Mouse (Mus musculus) kidney, adult 9 months (tissue): ENCODE results near the gene Slc25a22.
"Not testable (repeated sequence)": the region's sequence is repeated elsewhere in the genome, so short reads cannot be mapped to it uniquely, and the experiment has no call there.

Experiments
- DNase-seq: peaks from one replicate; pipeline ENCODE4 v3.0.0; 2022

Gene Slc25a22

GRCm38 (mm10) chr7:141457236-141457635 lies 19.5 kb upstream of the Slc25a22 start:
- no peak for DNase-seq

DNA sequence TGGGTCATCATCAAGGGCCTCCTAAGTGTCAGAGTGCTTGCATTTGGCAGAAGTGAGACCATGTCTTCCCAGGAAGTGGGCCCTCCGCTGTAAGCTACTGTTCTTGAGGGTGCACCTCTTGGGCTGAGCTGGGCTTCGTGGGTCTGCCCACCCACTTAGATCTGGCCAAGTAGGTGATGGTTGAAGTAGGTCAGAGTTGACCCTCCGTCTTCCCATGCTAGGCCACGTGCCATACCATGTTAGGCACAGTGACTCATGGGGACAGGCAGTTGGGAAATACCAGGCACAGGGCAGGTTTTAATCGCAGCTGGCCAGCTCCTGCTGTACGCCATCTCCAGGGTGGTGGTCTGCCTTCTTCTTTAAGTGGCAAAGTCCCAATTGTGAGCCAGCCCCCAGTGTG lies 19.0 kb upstream of the Slc25a22 start:
- DNase-seq, result no peak

GRCm38 (mm10) chr7:141455610-141456314 lies 18.1 kb upstream of the Slc25a22 start:
- peak; percentile 95 for DNase-seq

- peak; percentile 96 for DNase-seq
Observed at GRCm38 (mm10) chr7:141454967-141455551, 17.4 kb upstream of the Slc25a22 start, which contains the start of gene Pnpla2. Pnpla2 (plus strand) TSS chr7:141455198.

GRCm38 (mm10) chr7:141453636-141454035 lies 15.9 kb upstream of the Slc25a22 start:
- no peak for DNase-seq

DNA sequence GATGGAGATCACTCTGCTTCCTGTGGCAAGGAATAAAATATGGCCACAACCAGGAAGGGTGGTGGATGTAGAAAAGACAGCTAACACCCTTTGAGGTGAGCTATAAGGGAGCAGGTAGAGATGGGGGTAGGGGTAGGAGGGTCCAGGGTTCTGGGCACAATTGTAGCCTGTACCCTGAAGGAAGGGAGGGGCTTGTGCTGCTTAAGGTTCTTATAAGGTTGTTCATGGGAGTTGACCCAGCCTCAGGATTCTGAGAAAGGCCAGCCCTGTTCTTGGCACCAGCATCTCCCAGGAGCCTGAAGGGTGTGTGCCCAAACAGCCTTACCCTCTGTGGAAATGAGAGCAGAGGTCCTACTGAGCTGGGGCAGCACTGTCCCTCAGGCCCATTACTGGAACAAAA lies 14.2 kb upstream of the Slc25a22 start:
- DNase-seq, result no peak

GRCm38 (mm10) chr7:141447110-141447991 lies 9.7 kb upstream of the Slc25a22 start, which contains the start of gene Rplp2:
Rplp2 (plus strand) TSS chr7:141447370.
- DNase-seq, result peak; percentile 96

DNA sequence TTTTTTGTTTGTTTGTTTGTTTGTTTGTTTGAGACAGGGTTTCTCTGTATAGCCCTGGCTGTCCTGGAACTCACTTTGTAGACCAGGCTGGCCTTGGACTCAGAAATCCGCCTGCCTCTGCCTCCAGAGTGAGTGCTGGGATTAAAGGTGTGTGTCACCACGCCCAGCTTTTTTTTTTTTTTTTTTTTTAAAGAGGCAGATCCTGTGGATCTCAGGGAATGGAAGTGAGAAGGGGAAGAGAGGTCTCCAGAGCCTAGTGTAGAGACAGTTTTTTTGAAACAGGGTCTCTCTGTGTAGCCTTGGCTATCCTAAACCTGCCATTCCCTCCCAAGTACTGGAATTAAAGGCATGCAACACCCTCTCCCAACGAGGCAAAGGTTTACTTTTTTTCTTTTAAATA lies 8.7 kb upstream of the Slc25a22 start:
- DNase-seq, result not testable (repeated sequence)

GRCm38 (mm10) chr7:141443828-141444237 lies 6.1 kb upstream of the Slc25a22 start, which contains the start of gene Pidd1:
Pidd1 (minus strand) TSS chr7:141444025.
- no peak for DNase-seq

DNA sequence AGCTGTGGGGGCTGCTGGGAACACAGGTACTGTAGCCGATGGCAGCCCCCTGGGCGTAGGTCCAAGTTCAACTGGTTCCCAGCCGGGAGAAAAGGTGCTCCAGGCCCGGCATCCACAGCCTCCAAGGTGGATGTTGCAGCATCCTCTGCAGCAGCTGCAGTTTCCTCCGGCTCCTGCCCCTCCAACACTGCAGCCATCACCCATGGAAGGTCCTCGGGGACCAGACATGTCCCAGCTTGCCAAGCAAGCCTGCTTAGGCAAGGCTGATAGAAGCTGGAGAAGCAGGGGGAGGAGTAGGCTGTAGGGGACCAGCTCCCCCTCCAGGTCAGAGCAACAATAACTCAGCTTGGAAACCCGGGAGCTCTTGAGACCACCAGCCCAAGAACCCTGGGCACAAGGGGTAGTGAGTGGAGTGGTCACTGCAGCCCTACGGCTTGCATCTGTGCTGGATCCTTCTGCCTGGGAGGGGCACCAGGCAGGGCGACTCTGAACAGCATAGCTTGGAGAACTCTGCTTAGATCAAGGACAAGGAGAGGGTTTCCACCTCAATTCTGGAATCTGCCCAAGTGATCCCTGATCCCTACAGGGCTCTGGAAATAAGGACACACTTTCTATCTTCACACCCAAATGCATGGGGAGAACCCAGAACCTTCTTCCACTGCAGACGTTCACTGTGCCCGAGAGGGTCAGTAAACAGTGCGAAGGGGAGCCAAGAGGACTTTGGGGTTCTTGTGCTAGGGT lies 5.6 kb upstream of the Slc25a22 start:
- DNase-seq, result no peak

DNA sequence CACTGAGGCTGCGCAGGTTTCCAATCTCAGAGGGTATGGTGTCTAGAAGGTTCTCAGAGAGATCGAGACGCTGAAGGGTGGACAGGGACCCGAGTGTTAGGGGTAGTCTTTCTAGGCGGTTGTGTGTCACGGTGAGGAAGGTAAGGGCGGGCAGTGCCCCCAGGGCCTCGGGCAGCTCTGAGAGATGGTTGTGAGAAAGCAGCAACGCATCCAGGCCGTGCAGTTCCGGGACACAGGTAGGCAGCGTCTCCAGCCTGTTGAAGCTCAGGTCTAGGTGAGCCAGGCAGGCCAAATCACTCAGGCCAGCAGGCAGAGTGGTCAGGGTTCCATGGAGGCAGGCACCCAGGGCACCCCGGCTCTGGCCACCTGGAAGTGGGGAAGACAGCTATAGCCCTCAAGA lies 4.5 kb upstream of the Slc25a22 start:
- DNase-seq, result no peak

DNA sequence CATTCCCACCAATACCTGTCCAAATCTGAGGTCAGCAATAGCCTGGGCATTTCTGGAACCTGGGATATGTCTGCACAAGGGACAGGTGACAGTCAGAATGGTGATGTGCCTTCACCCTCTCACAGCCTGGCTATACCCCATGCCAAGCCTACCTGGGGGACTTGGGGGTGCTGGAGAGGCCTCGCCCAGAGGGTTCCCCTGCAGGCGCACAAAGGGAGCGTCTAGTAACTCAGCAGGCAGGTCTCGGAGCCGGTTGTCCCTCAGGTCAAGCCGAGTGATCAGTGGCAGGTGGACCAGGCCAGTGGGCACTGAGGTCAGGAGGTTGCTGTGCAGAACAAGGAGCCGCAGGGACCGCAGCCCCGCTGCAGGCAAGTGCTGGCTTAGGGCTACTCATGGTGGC lies 3.8 kb upstream of the Slc25a22 start:
- no peak for DNase-seq

- DNase-seq, result peak; percentile 70
Observed at GRCm38 (mm10) chr7:141440613-141441012, 2.9 kb upstream of the Slc25a22 start.

- DNase-seq, result no peak
Observed at GRCm38 (mm10) chr7:141439811-141440210, 2.1 kb upstream of the Slc25a22 start.

DNA sequence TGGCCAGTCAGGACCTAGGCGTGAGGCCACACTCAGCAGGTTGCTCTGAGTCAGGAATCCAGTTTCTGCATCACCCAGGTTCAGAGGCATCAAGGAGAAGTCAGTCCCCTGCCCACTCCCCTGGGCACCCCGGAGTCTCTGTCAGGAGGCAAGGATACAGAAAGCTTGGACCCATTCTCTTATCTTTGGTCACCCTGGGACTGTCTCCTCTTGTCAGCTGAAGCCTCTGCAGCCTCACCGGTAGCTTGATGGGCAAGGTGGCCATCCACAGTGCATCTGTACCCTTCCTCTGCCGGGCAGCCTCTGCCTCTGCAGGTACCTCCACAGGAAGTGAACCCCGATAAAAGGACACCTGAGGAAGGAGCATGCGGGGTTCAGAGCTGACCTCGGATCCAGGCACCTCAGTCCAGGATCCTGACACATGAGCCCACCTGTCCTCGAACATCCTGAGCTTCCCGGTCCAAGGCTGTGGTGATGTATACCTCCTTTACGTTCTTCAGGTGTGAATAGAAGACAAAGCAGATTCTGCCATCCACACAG lies 1.5 kb upstream of the Slc25a22 start:
- no peak for DNase-seq

GRCm38 (mm10) chr7:141438201-141438968 lies 693 bp upstream of the Slc25a22 start:
- no peak for DNase-seq

- DNase-seq, result no peak
Observed at GRCm38 (mm10) chr7:141436523-141436892, 1.2 kb downstream of the Slc25a22 start.

DNA sequence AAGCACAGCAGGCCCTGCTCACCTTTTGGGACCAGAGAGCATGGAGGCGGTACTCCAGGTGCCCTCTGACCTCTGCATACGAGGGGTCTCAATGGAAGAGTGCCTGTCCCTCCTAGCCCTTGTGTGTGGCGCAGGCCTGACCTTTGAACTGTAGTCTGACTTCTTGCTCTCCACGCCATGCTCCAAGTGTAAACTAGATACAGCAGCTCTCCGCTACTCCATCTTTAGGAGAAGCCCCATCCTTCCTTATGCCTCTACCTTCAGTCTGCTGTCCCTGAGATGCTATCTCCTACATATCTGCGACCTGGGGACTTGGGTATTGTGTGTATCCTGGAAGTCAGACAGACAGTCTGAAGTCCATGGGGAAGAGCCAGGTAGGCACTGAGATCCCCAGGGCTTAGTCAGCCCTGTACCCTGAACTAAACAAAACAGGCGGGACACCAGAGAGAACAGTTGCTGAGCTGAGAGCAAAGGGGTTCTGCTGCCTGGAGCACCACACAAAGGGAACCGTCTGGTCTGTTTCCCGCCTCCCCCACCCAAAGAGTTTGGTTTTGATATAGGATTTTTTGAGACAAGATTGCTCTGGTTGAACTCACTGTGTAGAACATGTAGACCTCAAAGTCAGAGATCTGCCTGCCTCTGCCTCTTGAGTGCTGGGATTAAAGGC lies 1.7 kb downstream of the Slc25a22 start:
- peak; percentile 44 for DNase-seq

DNA sequence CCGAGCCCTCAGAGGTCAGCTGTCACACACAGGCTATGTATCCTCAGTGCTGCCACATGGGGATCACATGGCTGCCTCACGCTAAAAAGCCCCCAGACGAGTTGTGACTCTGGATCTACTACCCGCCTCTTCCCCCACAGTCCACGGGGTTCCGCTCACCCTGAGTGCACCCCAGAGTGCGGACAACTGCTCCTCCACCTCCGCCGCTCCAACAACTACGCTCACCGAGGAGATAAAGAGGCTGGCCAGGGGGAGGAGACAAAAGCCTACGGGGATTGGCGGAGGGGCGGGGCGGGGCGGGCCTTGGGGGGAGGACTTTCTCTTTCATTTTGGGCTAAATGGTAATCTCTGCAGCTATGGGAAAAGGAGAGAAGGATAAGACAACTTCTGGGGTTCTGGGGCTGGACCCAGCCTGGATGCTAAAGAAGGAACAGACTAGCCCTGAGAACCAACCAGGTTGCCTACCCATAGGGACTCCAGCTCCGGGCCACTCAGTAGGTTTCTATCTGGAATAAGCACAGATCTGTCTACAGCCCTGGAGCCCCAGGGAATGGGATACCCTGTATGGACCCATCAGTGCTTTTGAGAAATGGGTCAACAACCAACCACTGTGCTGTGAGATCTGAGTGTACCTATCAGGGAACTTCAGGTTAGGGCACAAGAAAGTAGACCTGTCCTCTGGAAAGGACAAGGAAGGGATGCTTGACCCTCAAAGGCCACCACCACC lies 2.4 kb downstream of the Slc25a22 start:
- DNase-seq, result peak; percentile 54

DNA sequence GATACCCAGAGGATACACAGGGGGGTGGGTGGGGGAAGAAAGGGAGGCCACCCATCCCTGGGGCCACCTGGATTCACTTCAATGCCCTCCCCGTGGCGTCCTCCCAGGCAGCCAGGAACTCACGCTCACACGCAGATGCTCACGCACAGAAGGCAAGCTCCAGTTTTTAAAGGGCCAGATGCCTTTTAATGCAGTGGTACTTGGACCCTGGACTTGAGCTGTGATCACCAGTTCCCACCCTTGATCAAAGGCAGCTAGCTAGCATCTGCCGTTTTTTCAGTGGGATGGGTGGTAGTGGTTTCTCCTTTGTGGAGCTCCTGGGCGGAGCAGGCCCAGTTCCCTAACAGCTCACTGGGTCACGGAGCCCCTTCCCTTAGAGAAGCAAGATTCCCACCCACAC lies 3.2 kb downstream of the Slc25a22 start:
- DNase-seq, result no peak
